Mouse (Mus musculus) kidney, embryonic 15.5 days (tissue): Measurements from ENCODE around the gene A730015C16Rik. TPM values are rescaled to one million over a fixed set of nuclear protein-coding genes. Genes with fewer than 3 reads are reported as not detected.

Experiments used
- ATAC-seq: fragments of 200-750 bp; cut with Nextera tagmentation; replicated peaks from 2 replicates; pipeline ENCODE4 v1.8.0; 2017; ENCODE audit warnings: moderate TSS enrichment; ENCODE audit not compliant: low FRiP score
- H3K27ac ChIP-seq: fragments of 300-500 bp; sonication (generic); 2 replicates; pipeline ENCODE4 v1.5.1; 2015; ENCODE audit warnings: mild to moderate bottlenecking, inconsistent platforms
- H3K27me3 ChIP-seq: fragments of 300-500 bp; sonication (generic); 2 replicates; pipeline ENCODE4 v1.6.1; 2015; ENCODE audit warnings: inconsistent platforms
- H3K36me3 ChIP-seq: fragments of 300-500 bp; sonication (generic); 2 replicates; pipeline ENCODE4 v1.6.1; 2015; ENCODE audit warnings: inconsistent platforms
- H3K4me1 ChIP-seq: fragments of 300-500 bp; sonication (generic); 2 replicates; pipeline ENCODE4 v1.6.1; 2015; ENCODE audit warnings: inconsistent platforms
- H3K4me2 ChIP-seq: fragments of 300-500 bp; sonication (generic); 2 replicates; pipeline ENCODE4 v1.6.1; 2015; ENCODE audit warnings: moderate library complexity, mild to moderate bottlenecking, inconsistent platforms
- H3K4me3 ChIP-seq: fragments of 300-500 bp; sonication (generic); replicated peaks from 2 replicates; pipeline ENCODE4 v1.5.1; 2015; ENCODE audit warnings: mild to moderate bottlenecking, inconsistent platforms
- H3K9ac ChIP-seq: fragments of 300-500 bp; sonication (generic); 2 replicates; pipeline ENCODE4 v1.6.1; 2015; ENCODE audit warnings: mild to moderate bottlenecking, inconsistent platforms
- H3K9me3 ChIP-seq: fragments of 300-500 bp; sonication (generic); replicated peaks from 2 replicates; pipeline ENCODE4 v1.6.1; 2016; ENCODE audit warnings: inconsistent platforms
- WGBS: fragments of 180-500 bp; shearing (Covaris S2); methylation state at CpG from one replicate; pipeline ENCODE4 v1.1.7; 2015; ENCODE audit warnings: mixed read lengths; 5-methylcytosine and 5-hydroxymethylcytosine counted together
- polyA plus RNA-seq: library from polyadenylated mRNA; unstranded; fragments of >200 nt; fragmentation: Nextera tagmentation; extraction: Ambion mirVana; gene quantifications from 2 replicates; pipeline ENCODE4 v1.2.1, GENCODE M21; 2015

Gene A730015C16Rik
- polyA plus RNA-seq, result 1.1 and 1.6 TPM in 2 replicates

DNA sequence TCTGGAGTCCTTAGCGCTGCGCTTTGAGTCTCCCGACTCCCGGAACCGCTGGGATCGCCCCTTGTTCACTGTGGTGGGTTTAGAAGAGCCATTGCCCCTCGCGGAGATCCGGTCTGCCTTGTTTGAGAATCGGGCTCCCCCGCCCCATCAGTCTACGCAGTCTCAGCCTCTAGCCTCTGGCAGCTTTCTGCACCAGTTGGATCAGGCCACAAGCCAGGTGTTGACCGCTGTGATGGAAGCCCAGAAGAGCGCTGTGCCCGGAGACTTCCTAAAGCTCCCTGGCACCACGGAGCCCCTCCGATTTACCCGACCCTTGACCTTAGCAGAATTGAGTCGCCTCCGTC is at the start of gene A730015C16Rik:
A730015C16Rik (minus strand) TSS at position 115 of the 344 bp plus-strand sequence.
- 6% methylated on average over 20 of the region's 20 CpGs for WGBS
- ATAC-seq, result peak; percentile 38
- H3K9me3 ChIP-seq, result no peaks in the 10 kb centered on the region

DNA sequence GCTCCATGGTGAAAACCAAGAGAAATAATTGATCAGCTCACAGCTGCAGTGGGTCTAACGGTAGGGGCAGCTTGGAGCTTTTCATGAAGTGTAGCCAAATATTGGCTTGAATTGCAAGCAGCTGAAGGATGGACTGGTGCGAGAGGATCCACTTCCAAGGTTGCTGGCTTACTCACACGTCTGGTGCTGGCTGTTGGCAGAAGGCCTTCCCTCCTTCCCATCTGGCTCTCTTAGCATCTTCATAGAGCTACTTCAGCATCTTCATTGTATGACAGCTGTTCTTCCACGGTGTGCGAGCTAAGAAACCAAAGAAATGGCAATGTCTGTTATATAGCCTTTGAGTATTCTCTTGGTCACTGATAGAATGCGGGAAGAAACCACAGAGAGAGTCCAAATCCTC is 42.5 kb upstream of the A730015C16Rik start:
- ATAC-seq, result no peak
- no peaks in the 10 kb centered on the region for H3K36me3 ChIP-seq
- H3K9me3 ChIP-seq, result no peaks in the 10 kb centered on the region
- H3K4me1 ChIP-seq, result no peaks in the 10 kb centered on the region
- no peak overlapping the region for H3K4me2 ChIP-seq
- no peak overlapping the region for H3K27ac ChIP-seq
- no peak overlapping the region for H3K4me3 ChIP-seq
- no peaks in the 10 kb centered on the region for H3K27me3 ChIP-seq
- no peak overlapping the region for H3K9ac ChIP-seq
- WGBS, result 86% methylated on average over 6 of the region's 6 CpGs

More for the DNA sequence above, at the start of gene A730015C16Rik:
- H3K4me3 ChIP-seq, result peak within 1 kb of the TSS; percentile 97
- peak within 1 kb of the TSS; percentile 87 for H3K9ac ChIP-seq
- peaks cover 19% of the 10 kb centered on the region for H3K4me1 ChIP-seq
- H3K27ac ChIP-seq, result peak within 1 kb of the TSS; percentile 97
- H3K4me2 ChIP-seq, result peak within 1 kb of the TSS; percentile 91
- H3K36me3 ChIP-seq, result peaks cover 22% of the 10 kb centered on the region
- H3K27me3 ChIP-seq, result no peaks in the 10 kb centered on the region

DNA sequence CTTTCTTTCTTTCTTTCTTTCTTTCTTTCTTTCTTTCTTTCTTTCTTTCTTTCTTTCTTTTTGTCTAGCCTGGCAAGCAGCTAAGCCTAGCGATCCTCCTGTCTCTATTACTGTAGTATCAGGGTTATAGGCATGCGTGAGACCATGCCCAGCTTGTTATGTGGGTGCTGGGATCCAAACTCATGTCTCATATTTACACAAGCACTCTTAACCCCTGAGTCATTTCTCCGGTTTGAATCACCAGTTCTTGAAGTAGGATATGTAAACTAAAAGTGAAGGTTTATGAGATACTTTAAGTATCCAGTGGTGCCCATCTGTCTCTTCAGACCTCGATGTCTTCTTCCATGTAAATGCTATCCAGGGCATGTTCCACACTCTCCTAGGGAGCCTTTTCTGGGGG is 39.0 kb upstream of the A730015C16Rik start:
- no peak overlapping the region for H3K4me3 ChIP-seq
- no peaks in the 10 kb centered on the region for H3K4me1 ChIP-seq
- 88% methylated on average over 4 of the region's 4 CpGs for WGBS
- H3K9ac ChIP-seq, result no peak overlapping the region
- H3K4me2 ChIP-seq, result no peak overlapping the region
- H3K9me3 ChIP-seq, result no peaks in the 10 kb centered on the region
- H3K36me3 ChIP-seq, result no peaks in the 10 kb centered on the region
- no peak overlapping the region for H3K27ac ChIP-seq
- no peak for ATAC-seq
- no peaks in the 10 kb centered on the region for H3K27me3 ChIP-seq

DNA sequence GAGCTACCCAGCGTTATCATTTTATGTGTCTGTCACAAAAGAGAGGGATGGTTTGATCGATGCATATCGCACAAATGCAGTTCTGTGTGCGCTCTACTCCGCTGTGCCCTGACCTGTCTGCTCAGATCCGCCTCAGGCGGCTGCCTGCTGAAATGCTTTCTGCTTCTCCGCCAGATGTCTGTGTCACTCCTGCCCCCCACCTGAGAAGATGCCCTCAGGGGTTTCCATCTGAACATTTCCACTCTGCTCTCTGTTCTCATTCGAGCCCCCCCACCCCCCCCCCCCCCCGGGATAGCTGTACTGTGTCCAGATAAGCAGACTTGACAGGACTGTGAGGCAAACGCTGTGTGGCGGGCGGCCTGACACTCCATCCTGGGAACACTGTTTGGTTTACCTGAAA is 35.4 kb upstream of the A730015C16Rik start:
- WGBS, result 69% methylated on average over 13 of the region's 13 CpGs
- Histone ChIP-seq H3K4me2 (no peak overlapping the region), H3K4me3 (no peak overlapping the region), H3K27me3 (peaks cover 5% of the 10 kb centered on the region), H3K9me3 (no peaks in the 10 kb centered on the region), H3K4me1 (peaks cover 11% of the 10 kb centered on the region), H3K27ac (no peak overlapping the region), H3K9ac (no peak overlapping the region), H3K36me3 (no peaks in the 10 kb centered on the region)
- no peak for ATAC-seq

DNA sequence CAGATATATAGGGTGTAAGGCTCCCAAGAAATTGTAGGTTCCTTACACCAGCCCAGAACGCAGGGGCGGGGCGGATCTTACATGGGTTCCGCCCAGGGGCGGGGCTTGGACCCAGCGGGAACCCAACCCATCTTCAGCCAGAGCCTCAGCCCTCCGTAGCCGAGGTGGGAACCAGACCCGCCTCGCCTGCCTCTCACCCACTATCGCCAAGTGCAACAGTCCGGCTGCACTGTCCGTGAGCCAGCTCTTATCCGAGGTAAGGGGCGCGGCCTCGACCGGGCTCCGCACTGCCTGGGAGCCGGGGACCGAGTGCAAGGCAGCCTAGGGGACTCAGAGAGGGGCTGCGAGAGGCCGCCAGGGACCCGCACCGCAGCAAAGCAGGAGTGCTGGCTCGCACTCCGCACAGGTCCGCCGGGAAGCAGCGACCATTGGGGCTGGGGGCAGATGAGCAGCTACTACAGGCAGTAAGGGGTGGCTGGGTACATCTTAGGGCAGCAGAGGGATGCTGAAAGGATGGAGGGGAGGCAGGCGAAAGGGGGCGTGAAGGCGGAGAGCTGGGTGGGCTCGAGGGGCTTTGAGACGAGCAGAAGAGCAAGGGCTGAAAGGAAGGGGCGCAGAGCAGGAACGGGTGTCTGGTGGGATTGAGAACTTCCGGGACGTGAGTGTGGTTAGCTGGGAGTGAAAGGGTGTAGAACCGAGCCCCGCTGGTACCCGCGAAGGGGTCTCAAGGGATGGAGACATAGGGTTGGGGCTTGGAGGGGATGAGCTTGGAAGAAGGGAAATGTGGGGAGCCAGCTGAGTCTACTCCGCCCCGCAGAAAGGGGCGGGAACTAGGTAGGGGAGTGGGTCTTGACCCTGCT is 30.8 kb upstream of the A730015C16Rik start, which contains the start of gene Rab3b:
Rab3b (plus strand) TSS at position 101 of the 860 bp plus-strand sequence.
- H3K4me2 ChIP-seq, result peak within 1 kb of the TSS; percentile 100
- H3K9ac ChIP-seq, result peak within 1 kb of the TSS; percentile 56
- H3K36me3 ChIP-seq, result no peaks in the 10 kb centered on the region
- under 1% methylated on average over 46 of the region's 46 CpGs for WGBS
- H3K27ac ChIP-seq, result no peak within 1 kb of the TSS
- H3K9me3 ChIP-seq, result no peaks in the 10 kb centered on the region
- H3K4me1 ChIP-seq, result peaks cover 16% of the 10 kb centered on the region
- peak within 1 kb of the TSS; percentile 60 for H3K4me3 ChIP-seq
- ATAC-seq, result peak; percentile 95
- H3K27me3 ChIP-seq, result peaks cover 15% of the 10 kb centered on the region

DNA sequence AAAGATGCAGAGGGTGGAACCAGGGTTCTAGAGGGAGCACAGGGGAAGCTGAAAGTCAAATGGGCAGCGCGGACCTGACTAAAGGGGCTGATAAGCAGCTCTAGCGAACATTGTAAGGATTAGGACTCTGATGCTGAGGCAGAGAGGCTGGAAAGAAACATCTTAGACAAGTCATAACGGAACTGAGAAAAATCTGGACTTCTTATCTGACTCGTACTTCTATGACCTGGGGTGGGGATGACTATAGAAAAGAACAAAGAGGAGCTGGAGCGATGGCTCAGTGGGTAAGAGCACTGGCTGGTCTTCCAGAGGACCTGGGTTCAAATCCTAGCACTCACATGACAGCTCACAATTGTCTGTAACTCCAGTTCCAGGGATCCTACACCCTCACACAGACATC is 29.5 kb upstream of the A730015C16Rik start:
- H3K27ac ChIP-seq, result no peak overlapping the region
- peaks cover 16% of the 10 kb centered on the region for H3K4me1 ChIP-seq
- no peak for ATAC-seq
- H3K4me2 ChIP-seq, result no peak overlapping the region
- H3K36me3 ChIP-seq, result no peaks in the 10 kb centered on the region
- no peaks in the 10 kb centered on the region for H3K9me3 ChIP-seq
- 82% methylated on average over 6 of the region's 6 CpGs for WGBS
- H3K27me3 ChIP-seq, result peaks cover 15% of the 10 kb centered on the region
- no peak overlapping the region for H3K4me3 ChIP-seq
- no peak overlapping the region for H3K9ac ChIP-seq

DNA sequence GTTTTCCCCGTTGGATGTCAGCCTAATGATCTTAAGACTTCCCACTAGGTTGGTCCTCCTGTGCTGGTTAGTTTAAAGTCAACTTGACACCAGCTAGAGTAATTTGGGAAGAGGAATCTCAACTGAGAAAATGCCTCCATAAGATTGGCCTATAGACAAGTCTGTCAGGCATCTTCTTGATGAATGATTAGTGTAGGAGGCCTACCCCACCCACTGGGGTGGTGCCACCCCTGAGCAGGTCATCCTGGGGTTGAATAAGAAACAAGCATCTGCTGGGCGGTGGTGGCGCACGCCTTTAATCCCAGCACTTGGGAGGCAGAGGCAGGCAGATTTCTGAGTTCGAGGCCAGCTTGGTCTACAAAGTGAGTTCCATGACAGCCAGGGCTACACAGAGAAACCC is 25.3 kb upstream of the A730015C16Rik start:
- 86% methylated on average over 5 of the region's 5 CpGs for WGBS
- Histone ChIP-seq H3K4me3 (no peak overlapping the region), H3K27ac (no peak overlapping the region), H3K9ac (no peak overlapping the region), H3K36me3 (no peaks in the 10 kb centered on the region), H3K4me1 (peaks cover 4% of the 10 kb centered on the region), H3K27me3 (peaks cover 10% of the 10 kb centered on the region; the same call in 1 of the 2 replicates), H3K4me2 (no peak overlapping the region), H3K9me3 (no peaks in the 10 kb centered on the region)
- ATAC-seq, result no peak

DNA sequence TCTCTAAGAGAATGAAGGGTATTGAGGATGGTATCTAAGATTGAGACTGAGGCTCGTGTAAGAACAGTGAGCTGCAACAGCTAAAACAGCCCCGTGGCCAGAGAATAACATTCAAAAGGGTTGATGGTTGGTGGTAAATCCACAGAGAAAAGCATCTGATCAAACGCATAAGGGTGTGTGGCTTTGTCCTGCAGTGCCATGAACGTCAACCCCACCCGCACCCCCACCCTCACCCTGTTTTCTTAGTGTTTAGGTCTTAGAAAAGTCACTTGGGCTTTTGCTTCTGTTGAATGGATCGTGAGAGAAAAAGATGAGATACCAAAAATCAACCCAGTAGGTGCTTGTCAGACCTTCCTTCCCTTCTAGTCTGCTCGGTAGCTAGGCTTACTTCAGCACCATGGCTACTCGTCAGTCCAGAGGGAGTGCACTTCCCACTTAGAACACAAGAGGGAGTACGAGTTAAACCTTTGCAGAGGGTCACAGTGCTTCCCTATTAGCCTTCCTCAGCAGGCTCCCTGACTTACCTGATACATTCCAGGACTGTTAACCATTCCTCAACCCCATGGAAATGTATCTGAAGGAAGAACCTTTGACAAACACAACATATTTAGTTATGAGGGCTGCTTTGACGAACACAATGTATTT is 21.4 kb upstream of the A730015C16Rik start:
- Histone ChIP-seq H3K9ac (no peak overlapping the region), H3K4me1 (no peaks in the 10 kb centered on the region), H3K4me3 (no peak overlapping the region), H3K27me3 (no peaks in the 10 kb centered on the region), H3K9me3 (no peaks in the 10 kb centered on the region), H3K36me3 (no peaks in the 10 kb centered on the region), H3K27ac (no peak overlapping the region), H3K4me2 (no peak overlapping the region)
- peak; percentile 69; the same call in 1 of the 2 replicates for ATAC-seq
- 38% methylated on average over 10 of the region's 10 CpGs for WGBS

DNA sequence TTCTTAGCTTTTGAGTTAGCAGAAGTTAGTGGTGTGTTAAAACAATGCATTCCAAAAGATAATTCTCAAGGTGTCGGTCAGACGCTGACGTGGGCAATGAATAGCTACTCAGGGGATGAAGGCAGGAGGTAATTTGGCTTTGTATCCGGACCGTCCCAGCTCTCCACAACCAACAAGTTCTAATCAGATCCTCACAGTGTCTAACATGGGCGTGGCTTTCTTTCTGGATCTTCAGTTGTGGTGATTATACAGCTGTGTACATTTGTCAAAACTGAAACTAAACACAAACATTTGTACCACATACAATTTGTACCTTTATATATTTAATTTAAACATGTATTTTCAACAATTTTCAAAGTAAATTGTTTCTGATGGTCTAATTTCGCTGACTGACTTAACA is 18.4 kb upstream of the A730015C16Rik start:
- ATAC-seq, result no peak
- Histone ChIP-seq H3K27ac (no peak overlapping the region), H3K4me1 (no peaks in the 10 kb centered on the region), H3K4me2 (no peak overlapping the region), H3K27me3 (no peaks in the 10 kb centered on the region), H3K36me3 (peaks cover 24% of the 10 kb centered on the region), H3K9me3 (no peaks in the 10 kb centered on the region), H3K4me3 (no peak overlapping the region), H3K9ac (no peak overlapping the region)
- WGBS, result 82% methylated on average over 7 of the region's 7 CpGs

DNA sequence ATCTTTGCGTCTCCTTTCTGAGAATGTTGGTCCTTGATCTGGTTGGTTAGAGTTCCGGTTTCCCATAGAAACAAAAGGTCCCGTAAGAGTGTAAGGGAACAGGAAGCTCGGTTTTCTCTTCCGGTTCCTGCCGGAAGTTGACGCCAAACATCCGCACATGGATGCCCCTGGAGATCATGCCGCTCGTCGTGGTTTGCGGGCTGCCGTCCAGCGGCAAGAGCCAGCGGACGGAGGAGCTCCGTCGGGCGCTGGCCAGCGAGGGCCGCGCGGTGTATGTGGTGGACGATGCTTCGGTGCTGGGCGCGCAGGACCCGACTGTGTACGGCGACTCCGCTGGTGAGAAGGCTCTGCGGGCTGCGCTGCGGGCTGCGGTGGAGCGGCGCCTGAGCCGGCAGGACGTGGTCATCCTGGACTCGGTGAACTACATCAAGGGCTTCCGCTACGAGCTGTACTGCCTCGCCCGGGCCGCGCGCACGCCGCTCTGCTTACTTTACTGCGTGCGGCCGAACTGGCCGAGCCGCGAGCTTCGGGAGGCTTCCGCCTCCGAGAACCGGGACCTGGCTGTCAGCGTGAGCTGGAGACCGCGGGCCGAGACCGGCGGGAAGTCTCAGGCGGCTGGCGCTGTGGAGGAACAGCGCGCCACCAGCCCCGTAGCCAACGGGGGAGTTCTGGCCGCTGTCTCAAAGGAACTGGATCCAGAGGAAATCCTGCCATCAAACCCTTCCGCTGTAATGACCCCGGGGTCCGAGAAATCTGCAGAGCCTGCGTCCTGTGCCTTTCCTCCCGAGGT is 509 bp downstream of the A730015C16Rik start, which contains the start of gene Kti12:
Kti12 (plus strand) TSS at position 71 of the 790 bp plus-strand sequence.
- Histone ChIP-seq H3K4me3 (peak within 1 kb of the TSS; percentile 97), H3K36me3 (peaks cover 17% of the 10 kb centered on the region), H3K9me3 (no peaks in the 10 kb centered on the region), H3K4me2 (peak within 1 kb of the TSS; percentile 91), H3K27ac (peak within 1 kb of the TSS; percentile 97), H3K4me1 (peaks cover 19% of the 10 kb centered on the region), H3K9ac (peak within 1 kb of the TSS; percentile 87), H3K27me3 (no peaks in the 10 kb centered on the region)
- under 1% methylated on average over 77 of the region's 77 CpGs for WGBS
- peak; percentile 86 for ATAC-seq

DNA sequence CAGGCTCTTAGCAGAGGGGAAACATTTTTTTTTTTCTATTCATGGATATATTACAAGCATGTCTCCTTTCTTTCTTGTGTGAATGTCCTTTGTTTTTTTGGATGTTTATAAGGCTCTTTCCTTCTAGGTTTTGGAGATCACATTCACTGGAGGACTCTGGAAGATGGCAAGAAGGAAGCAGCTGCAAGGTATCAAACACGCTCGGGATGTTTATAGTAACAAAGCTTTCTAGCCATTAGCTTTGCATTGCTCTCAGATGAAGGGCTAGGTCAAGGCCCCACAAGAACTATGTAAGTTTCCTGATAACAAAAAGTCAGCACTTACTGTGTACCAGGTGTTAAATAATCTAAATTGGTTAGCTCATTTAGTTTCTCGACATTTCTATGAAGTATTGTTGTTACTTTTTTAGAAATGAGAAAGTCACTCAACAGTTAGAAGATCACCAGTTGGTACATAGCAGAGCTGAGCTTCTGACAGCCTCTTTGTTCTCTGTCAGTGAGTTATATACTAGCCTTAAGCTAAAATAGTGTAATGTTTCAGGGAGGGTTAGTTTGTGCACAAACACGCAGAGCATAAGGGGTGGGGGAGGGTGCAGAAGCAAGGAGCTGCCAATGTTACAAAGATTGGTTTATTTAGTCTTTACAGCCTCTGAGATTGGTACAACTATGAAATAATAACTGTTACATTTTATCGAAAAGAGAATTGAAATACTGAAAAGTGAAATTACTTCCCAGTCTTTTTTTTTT is 2.4 kb downstream of the A730015C16Rik start:
- peak overlapping the region; percentile 29; the same call in 1 of the 2 replicates for H3K27ac ChIP-seq
- no peak overlapping the region for H3K4me3 ChIP-seq
- no peak overlapping the region for H3K9ac ChIP-seq
- ATAC-seq, result no peak
- peaks cover 13% of the 10 kb centered on the region for H3K36me3 ChIP-seq
- 41% methylated on average over 5 of the region's 5 CpGs for WGBS
- no peak overlapping the region for H3K4me2 ChIP-seq
- peaks cover 19% of the 10 kb centered on the region for H3K4me1 ChIP-seq
- H3K27me3 ChIP-seq, result no peaks in the 10 kb centered on the region
- H3K9me3 ChIP-seq, result no peaks in the 10 kb centered on the region
